ENCODE assay signal across 8 mouse cellular contexts in genomic region chr6:29917383-29917720, GRCm38 (mm10). TPM values are rescaled to one million over a fixed set of nuclear protein-coding genes. Genes with fewer than 3 reads are reported as not detected.
DNase-seq lines count a peak whose midpoint lies in the region; ATAC-seq and TF ChIP-seq lines count a peak whose summit lies in the region.

No protein-coding gene starts in this region.

- peaks cover 15% of the 10 kb centered on the region for H3K4me1 ChIP-seq in hindbrain, embryonic 10.5 days (replicated peaks)
- peaks cover 0 to 13% of the 10 kb centered on the region in 2 experiments; a peak in 2 of 4 replicates for H3K4me1 ChIP-seq in liver, embryonic 14.5 days (replicated peaks; ENCODE audit: control insufficient read depth in 2 of 2, insufficient read depth in 2 of 2, low read length in 1 of 2)

- H3K4me3 ChIP-seq in hindbrain, embryonic 10.5 days = peak overlapping the region; percentile 79
- peak overlapping the region; percentile 71 to 77 for H3K4me3 ChIP-seq in liver, embryonic 14.5 days (ENCODE audit: insufficient read depth in 1 of 2, low read depth in 2 of 2, low read length in 2 of 2)

- ATAC-seq in cerebellum, adult (ENCODE audit: insufficient number of reproducible peaks, low FRiP score, low TSS enrichment) = peak; percentile 66
- ATAC-seq in liver, embryonic 14.5 days (ENCODE audit: insufficient read depth) = peak; percentile 52; the same call in 1 of the 2 replicates

- no peak for TF ChIP-seq EP300 in liver, embryonic 14.5 days (IDR thresholded peaks at IDR 0.05; ENCODE audit: low read depth)

- peak overlapping the region; percentile 92 for H3K4me2 ChIP-seq in liver, embryonic 14.5 days (ENCODE audit: low read depth)

- DNase-seq in cerebellum, postnatal 4 days (ENCODE audit: low spot score in 2 of 2) = no peak
- peak; percentile 16 for DNase-seq in urinary bladder, postnatal 14 days (ENCODE audit: low spot score)
- DNase-seq in urinary bladder, adult 2 months (ENCODE audit: low spot score) = no peak
- no peak for DNase-seq in hindbrain, embryonic 10.5 days (ENCODE audit: low spot score)
- peak in 1 of 3 experiments; percentile 19 for DNase-seq in liver, embryonic 14.5 days (ENCODE audit: low read depth in 3 of 3, low spot score in 3 of 3)
- peak; percentile 55 for DNase-seq in retina, embryonic 14.5 days (ENCODE audit: low spot score)
- no peak for DNase-seq in spleen, postnatal 10 days (ENCODE audit: low spot score in 2 of 2)

- under 1% methylated on average over 21 of the region's 21 CpGs for WGBS in hindbrain, embryonic 10.5 days
- WGBS in liver, embryonic 14.5 days (ENCODE audit: insufficient replicate concordance) = under 1% methylated on average over 21 of the region's 21 CpGs

- H3K9ac ChIP-seq in liver, embryonic 14.5 days (replicated peaks) = peak overlapping the region; percentile 55

- TF ChIP-seq CTCF in liver, embryonic 14.5 days (IDR thresholded peaks at IDR 0.05; ENCODE audit: low read depth) = no peak

- no peaks in the 10 kb centered on the region for H3K9me3 ChIP-seq in hindbrain, embryonic 10.5 days
- H3K9me3 ChIP-seq in liver, embryonic 14.5 days (ENCODE audit: control insufficient read depth, low read length) = no peaks in the 10 kb centered on the region

- peak overlapping the region; percentile 50; the same call in 1 of the 2 replicates for H3K27ac ChIP-seq in hindbrain, embryonic 10.5 days
- H3K27ac ChIP-seq in liver, embryonic 14.5 days = no peak overlapping the region

- peaks cover 51% of the 10 kb centered on the region for H3K27me3 ChIP-seq in hindbrain, embryonic 10.5 days (ENCODE audit: insufficient read depth, poor library complexity, severe bottlenecking)
- H3K27me3 ChIP-seq in liver, embryonic 14.5 days (ENCODE audit: control insufficient read depth, insufficient read depth, low read length) = peaks cover 23% of the 10 kb centered on the region

- H3K36me3 ChIP-seq in hindbrain, embryonic 10.5 days = no peaks in the 10 kb centered on the region
- no peaks in the 10 kb centered on the region for H3K36me3 ChIP-seq in liver, embryonic 14.5 days (replicated peaks; ENCODE audit: control insufficient read depth, insufficient read depth, low read depth)

RNA-seq across cellular contexts. Expression of gene Strip2, which starts 0.5 kb away (rescaled TPM):
- polyA plus RNA-seq in urinary bladder, adult 2 months (2012; rRNA removed) = 0.75 and 0.87 TPM in 2 replicates
- polyA plus RNA-seq in hindbrain, embryonic 10.5 days (2016; fragmentation: Nextera tagmentation; extraction: Ambion mirVana) = 0.86 and 1.0 TPM in 2 replicates
- polyA plus RNA-seq in liver, embryonic 14.5 days (2012; rRNA removed) = 0.36 and 0.41 TPM in 2 replicates
- polyA plus RNA-seq in liver, embryonic 14.5 days (2014; fragmentation: Nextera tagmentation; extraction: Ambion mirVana) = 0.42 and 0.77 TPM in 2 replicates

Comparison
In these comparisons a context has a peak if more than half of its experiments do, and no peak if none do; other contexts are left out.
1. DNase-seq: peak in urinary bladder, postnatal 14 days (single experiment) and retina, embryonic 14.5 days (single experiment); none in cerebellum, postnatal 4 days (0 of 2), urinary bladder, adult 2 months (single experiment), hindbrain, embryonic 10.5 days (single experiment) and spleen, postnatal 10 days (0 of 2).